Mouse (Mus musculus) kidney, adult 2 months (tissue): ENCODE results near the gene Xrcc5. TPM values are rescaled to one million over a fixed set of nuclear protein-coding genes. Genes with fewer than 3 reads are reported as not detected.

Experiments used
- DNase-seq: peaks from one replicate; pipeline ENCODE4 v3.0.0; 2021
- H3K27ac ChIP-seq: fragments of 200-500 bp; 2 replicates; pipeline ENCODE4 v1.5.1; 2012; ENCODE audit warnings: low read depth, low read length, control low read depth, inconsistent platforms; ENCODE audit not compliant: insufficient read depth
- H3K27me3 ChIP-seq: fragments of 200-500 bp; replicated peaks from 2 replicates; pipeline ENCODE4 v1.6.1; 2012; ENCODE audit warnings: mild to moderate bottlenecking, moderate library complexity, low read length, inconsistent platforms; ENCODE audit not compliant: control insufficient read depth, insufficient read depth
- H3K36me3 ChIP-seq: fragments of 200-500 bp; 2 replicates; pipeline ENCODE4 v1.6.1; 2012; ENCODE audit warnings: mild to moderate bottlenecking, moderate library complexity, low read length, inconsistent platforms; ENCODE audit not compliant: control insufficient read depth, insufficient read depth
- H3K4me1 ChIP-seq: fragments of 200-500 bp; 2 replicates; pipeline ENCODE4 v1.6.1; 2011; ENCODE audit warnings: low read length; ENCODE audit not compliant: control insufficient read depth, insufficient read depth
- H3K4me3 ChIP-seq: fragments of 200-500 bp; 2 replicates; pipeline ENCODE4 v1.5.1; 2011; ENCODE audit warnings: mild to moderate bottlenecking, low read depth, low read length, control low read depth; ENCODE audit not compliant: insufficient read depth
- CTCF ChIP-seq: fragments of 200-500 bp; conservative IDR thresholded peaks from 2 replicates; pipeline ENCODE4 v1.5.1; 2011; ENCODE audit warnings: low read depth, mild to moderate bottlenecking, control low read depth, low read length, moderate library complexity, mixed read lengths; ENCODE audit not compliant: insufficient read depth, insufficient read length
- POLR2A ChIP-seq: fragments of 200-500 bp; IDR thresholded peaks from one replicate; pipeline ENCODE4 v1.6.1; 2011; ENCODE audit warnings: low read depth, low read length, control low read depth
- WGBS: fragments of 180-500 bp; shearing (Covaris S2); methylation state at CpG from one replicate; pipeline ENCODE4 v1.1.7; 2018; 5-methylcytosine and 5-hydroxymethylcytosine counted together
- polyA plus RNA-seq: library from polyadenylated mRNA; depleted of rRNA; stranded (reverse); fragments of >200 nt; gene quantifications from 2 replicates; pipeline ENCODE4 v1.2.3, GENCODE M21; 2012

Gene Xrcc5
- polyA plus RNA-seq, 1 experiment: 11.4 TPM

DNA sequence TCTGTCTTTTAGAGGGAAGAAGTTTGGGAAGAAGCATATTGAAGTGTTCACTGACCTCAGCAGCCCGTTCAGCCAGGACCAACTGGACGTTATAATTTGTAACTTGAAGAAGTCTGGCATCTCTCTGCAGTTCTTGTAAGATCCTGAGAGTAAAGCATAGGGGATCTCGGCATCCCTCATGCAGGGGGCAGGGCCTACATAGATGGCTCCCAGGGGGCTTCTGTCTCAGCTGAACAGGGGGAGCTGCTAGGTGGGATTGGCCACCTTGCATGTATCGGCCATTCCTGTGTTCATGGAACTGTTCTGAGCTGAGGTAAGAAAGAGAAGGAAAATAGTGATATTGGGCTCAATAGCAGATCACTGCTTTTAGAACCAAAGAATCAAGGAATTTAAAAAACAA, 8.2 kb downstream of the Xrcc5 start:
- TF ChIP-seq POLR2A (no peak), CTCF (no peak)
- Histone ChIP-seq H3K4me1 (no peaks in the 10 kb centered on the region), H3K27ac (no peak overlapping the region), H3K4me3 (no peak overlapping the region), H3K27me3 (no peaks in the 10 kb centered on the region), H3K36me3 (peaks cover 1% of the 10 kb centered on the region)
- WGBS: 77% methylated on average over 4 of the region's 4 CpGs
- no peak for DNase-seq

DNA sequence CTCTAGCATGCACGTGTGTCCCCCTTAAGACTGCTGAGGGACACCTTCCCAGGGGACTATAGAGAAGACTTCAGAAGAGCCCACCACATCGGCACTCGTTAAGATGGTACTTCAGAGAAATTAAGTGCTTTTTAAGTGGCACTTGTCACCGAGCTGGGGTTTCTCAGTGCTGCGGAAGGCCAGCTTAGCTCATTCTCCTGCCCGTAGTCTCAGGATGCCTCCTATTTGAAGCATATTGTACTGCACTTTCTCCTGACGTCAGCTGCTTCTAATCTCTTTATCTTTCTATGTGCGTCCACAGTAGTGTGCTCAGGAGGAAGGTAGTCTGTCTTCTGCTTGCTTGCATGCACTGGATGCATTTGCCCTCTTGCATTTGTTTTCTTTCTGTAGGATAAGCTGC, 9.2 kb downstream of the Xrcc5 start:
- WGBS: 74% methylated on average over 8 of the region's 8 CpGs
- no peaks in the 10 kb centered on the region for H3K4me1 ChIP-seq
- H3K36me3 ChIP-seq: peaks cover 1% of the 10 kb centered on the region
- no peak overlapping the region for H3K27ac ChIP-seq
- TF ChIP-seq POLR2A (no peak), CTCF (no peak)
- no peak overlapping the region for H3K4me3 ChIP-seq
- DNase-seq: no peak
- H3K27me3 ChIP-seq: no peaks in the 10 kb centered on the region

GRCm38 (mm10) chr1:72316901-72317300, 9.7 kb downstream of the Xrcc5 start:
- no peak for DNase-seq
- TF ChIP-seq POLR2A (no peak), CTCF (no peak)
- no peaks in the 10 kb centered on the region for H3K27me3 ChIP-seq
- no peak overlapping the region for H3K4me3 ChIP-seq
- H3K27ac ChIP-seq: no peak overlapping the region
- H3K36me3 ChIP-seq: peaks cover 1% of the 10 kb centered on the region
- no peaks in the 10 kb centered on the region for H3K4me1 ChIP-seq
- WGBS: 47% methylated on average over 7 of the region's 7 CpGs

GRCm38 (mm10) chr1:72320759-72321158, 13.5 kb downstream of the Xrcc5 start:
- TF ChIP-seq CTCF: no peak
- no peak for TF ChIP-seq POLR2A
- Histone ChIP-seq H3K4me1 (no peaks in the 10 kb centered on the region), H3K27me3 (no peaks in the 10 kb centered on the region), H3K4me3 (no peak overlapping the region), H3K27ac (no peak overlapping the region), H3K36me3 (peaks cover 2% of the 10 kb centered on the region)
- no peak for DNase-seq
- 91% methylated on average over 5 of the region's 5 CpGs for WGBS

DNA sequence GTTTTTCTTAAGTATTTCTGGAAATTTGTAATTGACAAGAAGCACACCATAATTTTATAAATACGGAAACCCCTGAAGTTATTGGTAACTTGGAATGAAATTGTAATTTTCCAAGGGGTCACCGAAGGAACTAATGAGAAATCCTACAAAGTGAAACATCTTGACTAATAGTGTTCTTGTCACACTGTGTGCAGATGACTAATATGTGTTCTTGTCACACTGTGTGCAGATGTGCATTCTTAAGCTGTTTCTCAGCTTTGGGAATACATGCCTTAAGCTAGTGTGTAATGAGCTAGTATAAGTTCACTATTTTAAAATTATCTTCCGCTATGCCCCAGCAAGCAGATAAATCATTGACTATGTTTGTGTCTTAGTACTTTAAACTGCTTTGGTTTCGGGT, 16.0 kb downstream of the Xrcc5 start:
- H3K36me3 ChIP-seq: peaks cover 4% of the 10 kb centered on the region
- no peaks in the 10 kb centered on the region for H3K27me3 ChIP-seq
- 72% methylated on average over 4 of the region's 4 CpGs for WGBS
- H3K4me3 ChIP-seq: no peak overlapping the region
- no peak overlapping the region for H3K27ac ChIP-seq
- H3K4me1 ChIP-seq: no peaks in the 10 kb centered on the region
- TF ChIP-seq POLR2A: no peak
- TF ChIP-seq CTCF: no peak
- DNase-seq: peak; percentile 43

GRCm38 (mm10) chr1:72326162-72326821, 19.1 kb downstream of the Xrcc5 start:
- DNase-seq: no peak
- 94% methylated on average over 11 of the region's 11 CpGs for WGBS
- Histone ChIP-seq H3K27me3 (no peaks in the 10 kb centered on the region), H3K4me3 (no peak overlapping the region), H3K27ac (no peak overlapping the region), H3K36me3 (peaks cover 6% of the 10 kb centered on the region; the same call in 1 of the 2 replicates), H3K4me1 (no peaks in the 10 kb centered on the region)
- TF ChIP-seq CTCF: no peak
- TF ChIP-seq POLR2A: no peak

- H3K4me3 ChIP-seq: no peak overlapping the region
- peaks cover 6% of the 10 kb centered on the region; the same call in 1 of the 2 replicates for H3K4me1 ChIP-seq
- 91% methylated on average over 11 of the region's 11 CpGs for WGBS
- no peak overlapping the region for H3K27ac ChIP-seq
- H3K36me3 ChIP-seq: peaks cover 2% of the 10 kb centered on the region
- no peaks in the 10 kb centered on the region for H3K27me3 ChIP-seq
- TF ChIP-seq CTCF: no peak
- TF ChIP-seq POLR2A: no peak
- no peak for DNase-seq
Observed at GRCm38 (mm10) chr1:72334807-72335206, 27.6 kb downstream of the Xrcc5 start.

DNA sequence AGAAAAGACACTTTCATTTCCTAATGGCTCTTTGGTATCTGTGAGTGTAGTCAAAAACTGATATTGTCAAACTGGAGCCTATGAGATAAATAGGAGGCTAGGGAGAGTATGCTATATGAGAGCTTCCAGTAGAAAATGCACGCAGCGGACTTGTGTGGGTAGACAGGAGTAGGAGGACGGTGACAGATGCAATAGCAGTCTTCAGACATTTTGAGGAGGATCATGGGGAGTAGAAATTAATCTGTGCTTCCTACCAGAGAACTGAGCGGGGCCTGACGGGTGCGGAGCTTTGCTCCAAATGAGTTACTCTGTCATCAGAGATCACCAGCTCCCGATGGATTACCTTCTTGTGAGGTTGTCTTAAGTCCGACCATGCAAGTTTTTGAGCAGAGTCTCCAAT, 29.6 kb downstream of the Xrcc5 start:
- H3K27ac ChIP-seq: no peak overlapping the region
- no peak for DNase-seq
- peaks cover 6% of the 10 kb centered on the region; the same call in 1 of the 2 replicates for H3K4me1 ChIP-seq
- no peak for TF ChIP-seq POLR2A
- no peak for TF ChIP-seq CTCF
- no peaks in the 10 kb centered on the region for H3K27me3 ChIP-seq
- no peak overlapping the region for H3K4me3 ChIP-seq
- 95% methylated on average over 8 of the region's 8 CpGs for WGBS
- peaks cover 2% of the 10 kb centered on the region for H3K36me3 ChIP-seq
